Mouse (Mus musculus) macrophage (primary cell): ENCODE results near the gene Foxi3. TPM values are rescaled to one million over a fixed set of nuclear protein-coding genes. Genes with fewer than 3 reads are reported as not detected.

ENCODE experiments used
- H3K27ac ChIP-seq: fragments of 350-480 bp; formaldehyde crosslinking; 2 replicates; pipeline ENCODE4 v1.9.0; 2021
- H3K36me3 ChIP-seq: fragments of 350-480 bp; formaldehyde crosslinking; 2 replicates; pipeline ENCODE4 v1.9.0; 2021; ENCODE audit errors: inconsistent target
- H3K4me3 ChIP-seq: fragments of 350-480 bp; formaldehyde crosslinking; 2 replicates; pipeline ENCODE4 v1.9.0; 2021; ENCODE audit errors: inconsistent target
- H3K79me2 ChIP-seq: fragments of 350-480 bp; formaldehyde crosslinking; 2 replicates; pipeline ENCODE4 v1.9.0; 2021; ENCODE audit errors: inconsistent target
- WGBS: methylation state at CpG from one replicate; pipeline ENCODE4 v1.1.7; 2026; ENCODE audit warnings: inconsistent platforms; ENCODE audit not compliant: missing documents; 5-methylcytosine and 5-hydroxymethylcytosine counted together
- polyA plus RNA-seq: library from polyadenylated mRNA; stranded (reverse); fragments of 250-400 nt; gene quantifications from 3 replicates; pipeline ENCODE4 v1.2.4, GENCODE M21; 2018; ENCODE audit warnings: inconsistent platforms
- total RNA-seq, 78 experiments: library from RNA; depleted of rRNA; stranded (reverse); fragments of 250-400 nt; gene quantifications; 1 replicate in 9 of 78; 2 replicates in 24 of 78; 3 replicates in 43 of 78; 4 replicates in 2 of 78; pipeline ENCODE4 v1.2.4; 2018; ENCODE audit warnings: inconsistent platforms in 56 of 78

Gene Foxi3
- not detected for total RNA-seq (2018; cell fraction: chromatin; rRNA removed)
- not detected for total RNA-seq (2018; cell fraction: cytosol; rRNA removed)
- total RNA-seq (2018; cell fraction: nucleus; rRNA removed) = not detected
- polyA plus RNA-seq = not detected in 3 replicates

GRCm38 (mm10) chr6:70956285-70956912 is at the start of gene Foxi3:
TSS of gene Foxi3 (plus strand) at chr6:70956531.
- Histone ChIP-seq H3K27ac (no peak within 1 kb of the TSS), H3K4me3 (no peak within 1 kb of the TSS), H3K36me3 (no peaks in the 10 kb centered on the region), H3K79me2 (no peaks in the 10 kb centered on the region)
- WGBS = 3% methylated on average over 66 of the region's 67 CpGs

GRCm38 (mm10) chr6:70909572-70909971 is 46.8 kb upstream of the Foxi3 start:
- H3K36me3 ChIP-seq = peaks cover 14% of the 10 kb centered on the region; the same call in 1 of the 2 replicates
- no peak overlapping the region for H3K4me3 ChIP-seq
- H3K79me2 ChIP-seq = no peaks in the 10 kb centered on the region
- no peak overlapping the region for H3K27ac ChIP-seq
- WGBS = 91% methylated on average over 7 of the region's 7 CpGs

- Histone ChIP-seq H3K79me2 (no peaks in the 10 kb centered on the region), H3K4me3 (no peak overlapping the region)
- WGBS = 45% methylated on average over 4 of the region's 4 CpGs
These were observed 46.0 kb upstream of the Foxi3 start for GRCm38 (mm10) chr6:70910285-70910684.

GRCm38 (mm10) chr6:70911668-70912395 is 44.5 kb upstream of the Foxi3 start:
- Histone ChIP-seq H3K4me3 (no peak overlapping the region), H3K79me2 (no peaks in the 10 kb centered on the region), H3K36me3 (no peaks in the 10 kb centered on the region), H3K27ac (no peak overlapping the region)
- 15% methylated on average over 20 of the region's 20 CpGs for WGBS

More at GRCm38 (mm10) chr6:70910285-70910684, 46.0 kb upstream of the Foxi3 start:
- H3K36me3 ChIP-seq = peaks cover 8% of the 10 kb centered on the region; the same call in 1 of the 2 replicates
- no peak overlapping the region for H3K27ac ChIP-seq

GRCm38 (mm10) chr6:70912396-70912765 is 44.0 kb upstream of the Foxi3 start:
- H3K79me2 ChIP-seq = no peaks in the 10 kb centered on the region
- no peak overlapping the region for H3K27ac ChIP-seq
- WGBS = 78% methylated on average over 7 of the region's 7 CpGs
- H3K4me3 ChIP-seq = no peak overlapping the region
- H3K36me3 ChIP-seq = no peaks in the 10 kb centered on the region

- 80% methylated on average over 3 of the region's 3 CpGs for WGBS
- Histone ChIP-seq H3K79me2 (no peaks in the 10 kb centered on the region), H3K27ac (no peak within 1 kb of the TSS), H3K4me3 (no peak within 1 kb of the TSS), H3K36me3 (no peaks in the 10 kb centered on the region)
These were observed 37.5 kb upstream of the Foxi3 start, which contains the start of gene Tex37 for GRCm38 (mm10) chr6:70918827-70919226. TSS of gene Tex37 (minus strand) at chr6:70918927.

- no peak overlapping the region for H3K4me3 ChIP-seq
- WGBS = 25% methylated on average over 22 of the region's 22 CpGs
These were observed 34.9 kb upstream of the Foxi3 start for GRCm38 (mm10) chr6:70921274-70922074.

GRCm38 (mm10) chr6:70931801-70932200 is 24.5 kb upstream of the Foxi3 start:
- WGBS = 89% methylated on average over 2 of the region's 2 CpGs
- no peak overlapping the region for H3K27ac ChIP-seq
- no peaks in the 10 kb centered on the region for H3K79me2 ChIP-seq
- no peaks in the 10 kb centered on the region for H3K36me3 ChIP-seq
- H3K4me3 ChIP-seq = no peak overlapping the region

More at GRCm38 (mm10) chr6:70921274-70922074, 34.9 kb upstream of the Foxi3 start:
- no peak overlapping the region for H3K27ac ChIP-seq
- H3K79me2 ChIP-seq = no peaks in the 10 kb centered on the region
- no peaks in the 10 kb centered on the region for H3K36me3 ChIP-seq

GRCm38 (mm10) chr6:70953274-70953673 is 3.1 kb upstream of the Foxi3 start:
- Histone ChIP-seq H3K27ac (no peak overlapping the region), H3K36me3 (no peaks in the 10 kb centered on the region), H3K79me2 (no peaks in the 10 kb centered on the region), H3K4me3 (no peak overlapping the region)
- 78% methylated on average over 7 of the region's 7 CpGs for WGBS

GRCm38 (mm10) chr6:70954040-70954439 is 2.3 kb upstream of the Foxi3 start:
- WGBS = 5% methylated on average over 6 of the region's 6 CpGs
- Histone ChIP-seq H3K79me2 (no peaks in the 10 kb centered on the region), H3K36me3 (no peaks in the 10 kb centered on the region), H3K27ac (no peak overlapping the region), H3K4me3 (no peak overlapping the region)

- 7% methylated on average over 14 of the region's 14 CpGs for WGBS
- Histone ChIP-seq H3K79me2 (no peaks in the 10 kb centered on the region), H3K27ac (no peak overlapping the region), H3K4me3 (no peak overlapping the region), H3K36me3 (no peaks in the 10 kb centered on the region)
These were observed 985 bp upstream of the Foxi3 start for GRCm38 (mm10) chr6:70955291-70955800.

- no peaks in the 10 kb centered on the region for H3K79me2 ChIP-seq
These were observed 490 bp upstream of the Foxi3 start for GRCm38 (mm10) chr6:70955841-70956240.

GRCm38 (mm10) chr6:70956936-70957335 is 605 bp downstream of the Foxi3 start:
- no peak overlapping the region for H3K4me3 ChIP-seq
- WGBS = 5% methylated on average over 34 of the region's 34 CpGs
- no peak overlapping the region for H3K27ac ChIP-seq
- no peaks in the 10 kb centered on the region for H3K36me3 ChIP-seq
- no peaks in the 10 kb centered on the region for H3K79me2 ChIP-seq

More at GRCm38 (mm10) chr6:70955841-70956240, 490 bp upstream of the Foxi3 start:
- Histone ChIP-seq H3K27ac (no peak overlapping the region), H3K36me3 (no peaks in the 10 kb centered on the region), H3K4me3 (no peak overlapping the region)
- 6% methylated on average over 12 of the region's 12 CpGs for WGBS

GRCm38 (mm10) chr6:70957341-70957940 is 1.1 kb downstream of the Foxi3 start:
- no peaks in the 10 kb centered on the region for H3K36me3 ChIP-seq
- H3K79me2 ChIP-seq = no peaks in the 10 kb centered on the region
- no peak overlapping the region for H3K4me3 ChIP-seq
- WGBS = 36% methylated on average over 7 of the region's 7 CpGs
- no peak overlapping the region for H3K27ac ChIP-seq
